Mouse (Mus musculus) bone marrow macrophage, adult 2 months (primary cell): ENCODE results near the gene B4galnt1. TPM values are rescaled to one million over a fixed set of nuclear protein-coding genes. Genes with fewer than 3 reads are reported as not detected.
"Not testable (repeated sequence)": the region's sequence is repeated elsewhere in the genome, so short reads cannot be mapped to it uniquely, and the experiment has no call there.

ENCODE experiments used
- H3K27ac ChIP-seq: 2 replicates; pipeline ENCODE4 v1.5.1; 2012; ENCODE audit warnings: low read depth, low read length; ENCODE audit not compliant: insufficient read depth
- H3K4me1 ChIP-seq: 2 replicates; pipeline ENCODE4 v1.6.1; 2012; ENCODE audit warnings: low read length; ENCODE audit not compliant: control insufficient read depth, insufficient read depth
- H3K4me3 ChIP-seq: 2 replicates; pipeline ENCODE4 v1.5.1; 2012; ENCODE audit warnings: mild to moderate bottlenecking, low read length, moderate library complexity; ENCODE audit not compliant: insufficient read depth
- CTCF ChIP-seq: IDR thresholded peaks from 2 replicates; pipeline ENCODE4 v1.5.1; 2012; ENCODE audit warnings: low read depth, mild to moderate bottlenecking, low read length, moderate library complexity
- POLR2A ChIP-seq: IDR thresholded peaks from 2 replicates; pipeline ENCODE4 v1.6.1; 2012; ENCODE audit warnings: mild to moderate bottlenecking, low read depth, low read length, borderline replicate concordance
- polyA plus RNA-seq: library from polyadenylated mRNA; stranded (reverse); fragments of >200 nt; gene quantifications from 2 replicates; pipeline ENCODE4 v1.2.4, GENCODE M21; 2012; ENCODE audit not compliant: missing spikeins, insufficient read depth, insufficient read length

Gene B4galnt1
- polyA plus RNA-seq, 1 experiment, result 50.6 TPM

GRCm38 (mm10) chr10:127154652-127155051 lies 10.4 kb upstream of the B4galnt1 start:
- H3K27ac ChIP-seq, result no peak overlapping the region
- H3K4me3 ChIP-seq, result no peak overlapping the region
- TF ChIP-seq CTCF, result no peak
- no peak for TF ChIP-seq POLR2A
- peaks cover 13% of the 10 kb centered on the region for H3K4me1 ChIP-seq

GRCm38 (mm10) chr10:127156089-127156488 lies 8.9 kb upstream of the B4galnt1 start:
- TF ChIP-seq CTCF (no peak), POLR2A (no peak)
- Histone ChIP-seq H3K4me3 (no peak overlapping the region), H3K4me1 (peaks cover 7% of the 10 kb centered on the region), H3K27ac (no peak overlapping the region)

DNA sequence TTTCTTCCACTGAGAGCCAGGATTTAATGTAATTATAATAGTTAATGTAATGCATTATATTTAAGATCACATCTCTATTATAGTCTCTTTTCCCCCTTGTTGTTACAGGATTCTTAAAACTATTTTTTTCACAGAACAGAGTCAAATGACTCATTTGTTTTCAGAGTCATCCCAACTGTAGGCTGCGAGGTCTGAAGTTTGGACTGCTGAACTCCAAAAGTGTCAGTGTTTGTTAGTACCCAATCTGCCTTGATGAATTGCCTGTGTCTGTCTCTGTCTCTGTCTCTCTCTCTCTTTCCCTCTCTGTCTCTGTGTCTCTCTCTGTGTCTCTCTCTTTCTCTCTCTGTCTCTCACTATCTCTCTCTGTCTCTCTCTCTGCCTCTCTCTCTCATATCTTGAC lies 8.5 kb upstream of the B4galnt1 start:
- Histone ChIP-seq H3K4me1 (peaks cover 7% of the 10 kb centered on the region), H3K27ac (no peak overlapping the region), H3K4me3 (no peak overlapping the region)
- no peak for TF ChIP-seq CTCF
- TF ChIP-seq POLR2A, result no peak

DNA sequence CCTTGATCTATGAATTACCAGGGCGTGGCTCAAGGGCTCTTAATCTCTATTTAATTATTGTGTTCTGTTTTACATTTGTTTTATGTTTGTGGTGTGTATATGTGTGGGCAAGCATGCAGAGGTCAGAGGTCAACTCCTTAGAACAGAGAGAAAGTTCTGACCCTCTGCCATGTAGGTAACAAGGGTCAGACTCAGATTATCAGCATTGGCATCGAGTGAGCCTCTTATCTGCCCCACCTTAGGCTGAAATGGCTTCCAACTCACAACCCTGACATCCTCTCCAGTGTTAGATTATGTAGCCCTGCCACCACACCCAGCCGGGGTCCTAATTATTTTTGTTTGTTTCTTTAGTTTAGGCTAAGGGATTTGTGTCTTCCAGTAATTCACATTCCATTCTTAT lies 6.6 kb upstream of the B4galnt1 start:
- no peak for TF ChIP-seq CTCF
- TF ChIP-seq POLR2A, result no peak
- no peak overlapping the region for H3K27ac ChIP-seq
- peaks cover 12% of the 10 kb centered on the region for H3K4me1 ChIP-seq
- no peak overlapping the region for H3K4me3 ChIP-seq

DNA sequence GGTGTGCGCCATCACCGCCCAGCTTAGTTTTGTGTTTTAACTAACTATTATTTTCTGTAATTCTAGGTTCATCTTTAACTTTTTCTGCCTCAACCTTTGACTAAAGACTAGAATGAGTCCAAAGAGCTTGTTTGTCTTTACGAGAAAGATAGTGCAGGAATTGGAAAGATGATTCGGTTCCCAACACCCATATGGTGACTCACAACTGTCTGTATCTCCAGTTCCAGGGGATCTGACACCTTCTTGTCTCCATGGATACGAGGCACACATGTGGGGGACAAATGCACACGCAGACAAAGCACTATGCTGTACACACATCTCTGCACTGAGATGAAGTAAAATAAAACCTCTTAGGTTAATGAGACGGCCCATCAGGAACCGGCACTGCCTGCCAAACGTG lies 4.9 kb upstream of the B4galnt1 start:
- Histone ChIP-seq H3K27ac (no peak overlapping the region), H3K4me1 (peaks cover 19% of the 10 kb centered on the region), H3K4me3 (no peak overlapping the region)
- no peak for TF ChIP-seq CTCF
- no peak for TF ChIP-seq POLR2A

DNA sequence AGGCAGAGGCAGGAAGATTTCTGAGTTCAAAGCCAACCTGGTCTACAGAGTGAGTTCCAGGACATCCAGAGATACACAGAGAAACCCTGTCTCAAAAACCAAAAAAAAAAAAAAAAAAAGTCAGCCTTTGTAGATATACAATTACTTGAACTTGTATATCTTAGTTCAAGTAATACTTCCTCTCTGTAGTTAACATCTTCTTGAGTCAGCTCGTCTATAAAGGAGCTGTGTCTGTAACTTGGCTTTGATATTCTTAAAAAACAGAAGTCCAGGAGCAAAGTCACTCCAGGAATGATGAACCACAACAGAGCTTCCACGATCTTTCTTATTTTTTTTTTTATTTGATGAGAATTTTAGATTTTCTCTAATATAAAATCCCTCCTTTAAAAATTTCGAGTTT lies 4.3 kb upstream of the B4galnt1 start:
- peaks cover 19% of the 10 kb centered on the region for H3K4me1 ChIP-seq
- H3K4me3 ChIP-seq, result no peak overlapping the region
- TF ChIP-seq CTCF, result no peak
- no peak for TF ChIP-seq POLR2A
- no peak overlapping the region for H3K27ac ChIP-seq

DNA sequence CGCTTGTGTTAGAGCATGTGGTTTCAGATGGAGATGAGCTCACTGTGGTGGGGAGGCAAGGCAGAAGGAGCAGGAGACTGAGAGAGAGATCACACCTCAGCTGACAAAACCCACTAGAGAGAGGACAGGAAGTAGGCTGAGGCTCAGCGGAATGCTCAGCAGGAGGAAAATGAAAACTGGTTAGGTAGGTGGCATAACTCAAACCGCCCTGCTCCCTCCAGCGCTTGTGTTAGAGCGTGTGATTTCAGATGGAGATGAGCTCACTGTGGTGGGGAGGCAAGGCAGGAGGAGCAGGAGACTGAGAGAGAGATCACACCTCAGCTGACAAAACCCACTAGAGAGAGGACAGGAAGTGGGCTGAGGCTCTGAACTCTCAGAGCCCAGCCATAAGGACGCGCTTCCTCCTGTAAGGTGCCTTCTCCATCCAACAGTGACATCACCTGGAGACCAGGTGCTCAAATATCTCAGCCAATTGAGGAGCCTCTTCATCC lies 2.2 kb upstream of the B4galnt1 start:
- H3K4me3 ChIP-seq, H3K27ac ChIP-seq: not testable (repeated sequence)

DNA sequence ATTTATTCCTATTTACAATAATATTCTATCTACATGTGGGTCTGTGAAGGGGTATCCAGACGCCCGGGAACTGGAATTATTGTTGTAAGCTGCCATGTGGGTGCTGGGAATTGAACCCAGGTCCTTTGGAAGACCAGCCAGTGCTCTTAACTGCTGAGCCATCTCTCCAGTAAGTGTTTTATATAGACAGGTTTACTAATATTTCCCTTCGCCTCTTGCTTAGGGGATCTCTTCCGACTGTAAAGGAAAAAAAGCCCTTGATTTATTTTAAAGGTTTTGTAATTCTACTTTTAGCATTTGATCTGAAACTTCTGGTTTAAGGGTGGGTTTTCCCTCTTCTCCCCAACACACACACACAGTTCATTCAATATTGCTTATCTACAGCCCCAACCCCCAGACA lies 835 bp upstream of the B4galnt1 start:
- H3K27ac ChIP-seq, result peak overlapping the region; percentile 91
- H3K4me1 ChIP-seq, result peaks cover 26% of the 10 kb centered on the region
- TF ChIP-seq CTCF, result no peak
- no peak for TF ChIP-seq POLR2A
- H3K4me3 ChIP-seq, result no peak overlapping the region

More for the DNA sequence above, 2.2 kb upstream of the B4galnt1 start:
- peaks cover 23% of the 10 kb centered on the region for H3K4me1 ChIP-seq

DNA sequence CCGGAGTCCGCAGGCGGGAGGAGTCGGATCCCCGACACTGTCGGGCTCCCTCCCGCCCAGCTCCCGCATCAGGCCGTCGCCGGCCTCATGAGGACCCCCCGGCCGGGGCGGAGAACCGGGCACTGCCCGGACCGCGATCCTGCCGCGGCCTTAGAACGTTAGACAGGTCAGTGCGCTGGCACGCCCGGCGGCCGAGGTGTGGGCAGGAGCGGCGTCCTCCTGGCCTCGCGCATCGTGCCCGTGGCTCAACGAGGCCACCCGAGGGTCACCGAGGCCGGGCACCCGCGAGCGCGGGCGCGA lies 279 bp downstream of the B4galnt1 start:
- Histone ChIP-seq H3K27ac (peak overlapping the region; percentile 91), H3K4me1 (peaks cover 23% of the 10 kb centered on the region), H3K4me3 (peak overlapping the region; percentile 94)
- no peak for TF ChIP-seq CTCF
- TF ChIP-seq POLR2A, result no peak

GRCm38 (mm10) chr10:127165654-127166403 lies 804 bp downstream of the B4galnt1 start:
- peak overlapping the region; percentile 91 for H3K27ac ChIP-seq
- H3K4me1 ChIP-seq, result peaks cover 20% of the 10 kb centered on the region
- TF ChIP-seq CTCF, result no peak
- no peak for TF ChIP-seq POLR2A
- peak overlapping the region; percentile 94 for H3K4me3 ChIP-seq

DNA sequence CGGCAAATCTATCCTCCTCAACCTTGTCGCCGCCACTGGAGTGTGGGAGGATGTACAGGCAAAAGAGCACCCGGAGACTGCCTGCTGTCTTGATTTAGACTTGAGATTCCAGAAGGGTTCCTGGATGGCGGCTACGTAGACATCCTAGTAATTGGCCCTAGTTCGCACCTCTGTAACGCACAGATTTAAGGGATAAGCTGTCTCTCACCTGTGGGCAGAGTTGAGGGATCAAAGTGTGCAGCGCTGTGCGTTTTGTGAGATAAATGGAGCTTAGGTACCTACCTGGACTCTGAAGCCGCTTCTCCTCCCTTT lies 1.3 kb downstream of the B4galnt1 start:
- H3K4me3 ChIP-seq, result peak overlapping the region; percentile 94

More for the DNA sequence above, 1.3 kb downstream of the B4galnt1 start:
- Histone ChIP-seq H3K4me1 (peaks cover 18% of the 10 kb centered on the region), H3K27ac (peak overlapping the region; percentile 91)
- TF ChIP-seq POLR2A (no peak), CTCF (no peak)
